Mouse (Mus musculus) adipocyte (in vitro differentiated cells): Measurements from ENCODE around the gene Nod2.
"Not testable (repeated sequence)": the region's sequence is repeated elsewhere in the genome, so short reads cannot be mapped to it uniquely, and the experiment has no call there.

ENCODE experiments used
- DNase-seq: peaks from one replicate; pipeline ENCODE4 v3.0.0-alpha.2; 2016; ENCODE audit warnings: low spot score

The Nod2 gene

GRCm38 (mm10) chr8:88631081-88631480 lies 16.0 kb upstream of the Nod2 start:
- peak; percentile 61 for DNase-seq

- DNase-seq = no peak
Observed at GRCm38 (mm10) chr8:88633343-88633765, 13.8 kb upstream of the Nod2 start.

- no peak for DNase-seq
Observed at GRCm38 (mm10) chr8:88635474-88636397, 11.4 kb upstream of the Nod2 start, which contains the start of gene Snx20. Gene Snx20, minus strand, starts transcription at chr8:88636128.

- no peak for DNase-seq
Observed at GRCm38 (mm10) chr8:88637092-88638000, 9.8 kb upstream of the Nod2 start.

- DNase-seq = no peak
Observed at GRCm38 (mm10) chr8:88638908-88639307, 8.2 kb upstream of the Nod2 start.

GRCm38 (mm10) chr8:88642734-88643564 lies 4.2 kb upstream of the Nod2 start:
- no peak for DNase-seq

- DNase-seq = no peak
Observed at GRCm38 (mm10) chr8:88648322-88648721, 1.2 kb downstream of the Nod2 start.

- DNase-seq = no peak
Observed at GRCm38 (mm10) chr8:88650016-88650708, 3.0 kb downstream of the Nod2 start.

GRCm38 (mm10) chr8:88651122-88651521 lies 4.0 kb downstream of the Nod2 start:
- DNase-seq = not testable (repeated sequence)

GRCm38 (mm10) chr8:88655334-88655733 lies 8.2 kb downstream of the Nod2 start:
- DNase-seq = peak; percentile 23

- no peak for DNase-seq
Observed at GRCm38 (mm10) chr8:88659873-88660272, 12.8 kb downstream of the Nod2 start.

GRCm38 (mm10) chr8:88662401-88662821 lies 15.3 kb downstream of the Nod2 start:
- no peak for DNase-seq

GRCm38 (mm10) chr8:88664121-88664520 lies 17.0 kb downstream of the Nod2 start:
- DNase-seq = no peak

- DNase-seq = no peak
Observed at GRCm38 (mm10) chr8:88664947-88665346, 17.8 kb downstream of the Nod2 start.

GRCm38 (mm10) chr8:88666435-88666834 lies 19.3 kb downstream of the Nod2 start:
- DNase-seq = peak; percentile 57

GRCm38 (mm10) chr8:88668400-88669086 lies 21.4 kb downstream of the Nod2 start:
- no peak for DNase-seq

- no peak for DNase-seq
Observed at GRCm38 (mm10) chr8:88670782-88671181, 23.7 kb downstream of the Nod2 start.

GRCm38 (mm10) chr8:88671575-88671974 lies 24.5 kb downstream of the Nod2 start:
- DNase-seq = no peak

GRCm38 (mm10) chr8:88673859-88674258 lies 26.7 kb downstream of the Nod2 start:
- no peak for DNase-seq

GRCm38 (mm10) chr8:88675372-88676165 lies 28.5 kb downstream of the Nod2 start:
- no peak for DNase-seq
